Mouse (Mus musculus) limb, embryonic 15.5 days (tissue): ENCODE measurements at regions not wholly inside any gene's neighbourhood (a gene's known extent, or its start where the extent isn't known, plus 50 kb on each side); places are given as distances from the start of the nearest gene placed in this dataset.
A peak's percentile ranks its signal among the peaks of the same experiment; 100 is the strongest.

Experiments used
- ATAC-seq: fragments of 200-750 bp; cut with Nextera tagmentation; 2 replicates; pipeline ENCODE4 v1.8.0; 2017; ENCODE audit warnings: low read depth, moderate TSS enrichment; ENCODE audit not compliant: insufficient number of reproducible peaks, low FRiP score, low TSS enrichment
- H3K27ac ChIP-seq: fragments of 300-500 bp; sonication (generic); 2 replicates; pipeline ENCODE4 v1.5.1; 2015; ENCODE audit warnings: moderate library complexity, mild to moderate bottlenecking, inconsistent platforms
- H3K27me3 ChIP-seq: fragments of 300-500 bp; sonication (generic); 2 replicates; pipeline ENCODE4 v1.6.1; 2015; ENCODE audit warnings: inconsistent platforms
- H3K36me3 ChIP-seq: fragments of 300-500 bp; sonication (generic); 2 replicates; pipeline ENCODE4 v1.6.1; 2015; ENCODE audit warnings: inconsistent platforms
- H3K4me1 ChIP-seq: fragments of 300-500 bp; sonication (generic); 2 replicates; pipeline ENCODE4 v1.6.1; 2015; ENCODE audit warnings: inconsistent platforms
- H3K4me2 ChIP-seq: fragments of 300-500 bp; sonication (generic); 2 replicates; pipeline ENCODE4 v1.6.1; 2015; ENCODE audit warnings: mild to moderate bottlenecking, inconsistent platforms
- H3K4me3 ChIP-seq: fragments of 300-500 bp; sonication (generic); 2 replicates; pipeline ENCODE4 v1.5.1; 2015; ENCODE audit warnings: mild to moderate bottlenecking, inconsistent platforms
- H3K9ac ChIP-seq: fragments of 300-500 bp; sonication (generic); 2 replicates; pipeline ENCODE4 v1.6.1; 2015; ENCODE audit warnings: inconsistent platforms
- H3K9me3 ChIP-seq: fragments of 300-500 bp; sonication (generic); 2 replicates; pipeline ENCODE4 v1.6.1; 2016; ENCODE audit warnings: inconsistent platforms
- WGBS: fragments of 180-500 bp; shearing (Covaris S2); methylation state at CpG from one replicate; pipeline ENCODE4 v1.1.7; 2015; 5-methylcytosine and 5-hydroxymethylcytosine counted together

GRCm38 (mm10) chr8:79828763-79829542 is 117.3 kb downstream of the Anapc10 start:
- Histone ChIP-seq H3K4me2 (no peak overlapping the region), H3K36me3 (no peaks in the 10 kb centered on the region), H3K27ac (no peak overlapping the region), H3K4me3 (no peak overlapping the region), H3K27me3 (no peaks in the 10 kb centered on the region), H3K9me3 (no peaks in the 10 kb centered on the region), H3K9ac (no peak overlapping the region), H3K4me1 (no peaks in the 10 kb centered on the region)
- 51% methylated on average over 8 of the region's 8 CpGs for WGBS
- ATAC-seq, result no peak

- H3K9ac ChIP-seq, result no peak overlapping the region
- no peaks in the 10 kb centered on the region for H3K9me3 ChIP-seq
- WGBS, result 38% methylated on average over 11 of the region's 11 CpGs
- H3K27ac ChIP-seq, result no peak overlapping the region
- no peaks in the 10 kb centered on the region for H3K4me1 ChIP-seq
- no peak overlapping the region for H3K4me2 ChIP-seq
- H3K36me3 ChIP-seq, result no peaks in the 10 kb centered on the region
- no peak overlapping the region for H3K4me3 ChIP-seq
- ATAC-seq, result no peak
- no peaks in the 10 kb centered on the region for H3K27me3 ChIP-seq
Measured at GRCm38 (mm10) chr8:79829543-79829890, 117.9 kb downstream of the Anapc10 start.

- no peak overlapping the region for H3K4me3 ChIP-seq
- no peak overlapping the region for H3K27ac ChIP-seq
Measured at GRCm38 (mm10) chr8:79829941-79830633, 118.5 kb downstream of the Anapc10 start.

GRCm38 (mm10) chr8:79838961-79839360 is 127.3 kb downstream of the Anapc10 start:
- no peaks in the 10 kb centered on the region for H3K4me1 ChIP-seq
- H3K9me3 ChIP-seq, result no peaks in the 10 kb centered on the region
- no peak overlapping the region for H3K4me3 ChIP-seq
- H3K36me3 ChIP-seq, result no peaks in the 10 kb centered on the region
- no peak for ATAC-seq
- WGBS, result 94% methylated on average over 1 of the region's 1 CpGs
- no peaks in the 10 kb centered on the region for H3K27me3 ChIP-seq
- no peak overlapping the region for H3K27ac ChIP-seq
- no peak overlapping the region for H3K4me2 ChIP-seq
- no peak overlapping the region for H3K9ac ChIP-seq

More at GRCm38 (mm10) chr8:79829941-79830633, 118.5 kb downstream of the Anapc10 start:
- Histone ChIP-seq H3K9ac (no peak overlapping the region), H3K9me3 (no peaks in the 10 kb centered on the region), H3K27me3 (no peaks in the 10 kb centered on the region), H3K4me1 (no peaks in the 10 kb centered on the region), H3K4me2 (no peak overlapping the region), H3K36me3 (no peaks in the 10 kb centered on the region)
- 52% methylated on average over 19 of the region's 19 CpGs for WGBS
- no peak for ATAC-seq

- peak; percentile 71; the same call in 1 of the 2 replicates for ATAC-seq
- Histone ChIP-seq H3K27ac (peak overlapping the region; percentile 57), H3K4me2 (no peak overlapping the region), H3K36me3 (no peaks in the 10 kb centered on the region), H3K4me3 (no peak overlapping the region), H3K9me3 (no peaks in the 10 kb centered on the region), H3K9ac (no peak overlapping the region), H3K4me1 (0 out of 2 replicates have a peak, but pooled peaks cover 5% of the 10 kb centered on the region), H3K27me3 (no peaks in the 10 kb centered on the region)
- 53% methylated on average over 7 of the region's 7 CpGs for WGBS
Measured at GRCm38 (mm10) chr8:79849982-79850514, 138.4 kb downstream of the Anapc10 start.

GRCm38 (mm10) chr8:79850519-79850918 is 138.9 kb downstream of the Anapc10 start:
- 54% methylated on average over 6 of the region's 6 CpGs for WGBS
- Histone ChIP-seq H3K27me3 (no peaks in the 10 kb centered on the region), H3K4me1 (0 out of 2 replicates have a peak, but pooled peaks cover 5% of the 10 kb centered on the region), H3K27ac (peak overlapping the region; percentile 57), H3K36me3 (no peaks in the 10 kb centered on the region), H3K4me2 (no peak overlapping the region), H3K9me3 (no peaks in the 10 kb centered on the region), H3K9ac (no peak overlapping the region), H3K4me3 (no peak overlapping the region)
- no peak for ATAC-seq

GRCm38 (mm10) chr8:79872416-79873077 is 160.9 kb downstream of the Anapc10 start:
- H3K9me3 ChIP-seq, result no peaks in the 10 kb centered on the region
- WGBS, result 48% methylated on average over 7 of the region's 7 CpGs

GRCm38 (mm10) chr8:79907971-79908370 is 149.8 kb downstream of the Hhip start:
- Histone ChIP-seq H3K9me3 (no peaks in the 10 kb centered on the region), H3K27me3 (no peaks in the 10 kb centered on the region), H3K4me1 (0 out of 2 replicates have a peak, but pooled peaks cover 4% of the 10 kb centered on the region), H3K4me3 (no peak overlapping the region), H3K27ac (peak overlapping the region; percentile 13; the same call in 1 of the 2 replicates), H3K36me3 (no peaks in the 10 kb centered on the region), H3K4me2 (no peak overlapping the region), H3K9ac (no peak overlapping the region)
- no peak for ATAC-seq
- WGBS, result 34% methylated on average over 6 of the region's 6 CpGs

More at GRCm38 (mm10) chr8:79872416-79873077, 160.9 kb downstream of the Anapc10 start:
- H3K27ac ChIP-seq, result no peak overlapping the region
- no peaks in the 10 kb centered on the region for H3K27me3 ChIP-seq
- H3K9ac ChIP-seq, result no peak overlapping the region
- ATAC-seq, result no peak
- H3K4me2 ChIP-seq, result no peak overlapping the region
- no peaks in the 10 kb centered on the region for H3K36me3 ChIP-seq
- no peak overlapping the region for H3K4me3 ChIP-seq
- 0 out of 2 replicates have a peak, but pooled peaks cover 3% of the 10 kb centered on the region for H3K4me1 ChIP-seq
